Mouse (Mus musculus) liver, postnatal 0 days (tissue): ENCODE measurements at regions not wholly inside any gene's neighbourhood (a gene's known extent, or its start where the extent isn't known, plus 50 kb on each side); places are given as distances from the start of the nearest gene placed in this dataset.
A peak's percentile ranks its signal among the peaks of the same experiment; 100 is the strongest.
"Not testable (repeated sequence)": the region's sequence is repeated elsewhere in the genome, so short reads cannot be mapped to it uniquely, and the experiment has no call there.

Experiments
- ATAC-seq: fragments of 200-750 bp; cut with Nextera tagmentation; 2 replicates; pipeline ENCODE4 v1.8.0; 2017; ENCODE audit warnings: mild to moderate bottlenecking, moderate library complexity
- DNase-seq: peaks from one replicate; pipeline ENCODE4 v3.0.0-alpha.2; 2016
- H3K27ac ChIP-seq: fragments of 300-500 bp; sonication (generic); 2 replicates; pipeline ENCODE4 v1.5.1; 2014; ENCODE audit warnings: antibody characterized with exemption, moderate library complexity, mild to moderate bottlenecking, low read depth
- H3K27me3 ChIP-seq: fragments of 300-500 bp; sonication (generic); 2 replicates; pipeline ENCODE4 v1.6.1; 2014; ENCODE audit warnings: low read length, control low read depth, mixed read lengths; ENCODE audit not compliant: insufficient read depth
- H3K36me3 ChIP-seq: fragments of 300-500 bp; sonication (generic); replicated peaks from 2 replicates; pipeline ENCODE4 v1.6.1; 2014; ENCODE audit warnings: mild to moderate bottlenecking, control low read depth, low read length, moderate library complexity, mixed read lengths; ENCODE audit not compliant: insufficient read depth
- H3K4me1 ChIP-seq: fragments of 300-500 bp; sonication (generic); 2 replicates; pipeline ENCODE4 v1.6.1; 2014; ENCODE audit warnings: antibody characterized with exemption, mild to moderate bottlenecking, control low read depth; ENCODE audit not compliant: insufficient read depth
- H3K4me2 ChIP-seq: fragments of 300-500 bp; sonication (generic); 2 replicates; pipeline ENCODE4 v1.6.1; 2014; ENCODE audit warnings: low read depth, mild to moderate bottlenecking, low read length, moderate library complexity, mixed read lengths
- H3K4me3 ChIP-seq: fragments of 300-500 bp; sonication (generic); 2 replicates; pipeline ENCODE4 v1.5.1; 2014; ENCODE audit warnings: low read depth, low read length
- H3K9ac ChIP-seq: fragments of 300-500 bp; sonication (generic); replicated peaks from 2 replicates; pipeline ENCODE4 v1.6.1; 2014; ENCODE audit warnings: mild to moderate bottlenecking, moderate library complexity
- H3K9me3 ChIP-seq: fragments of 300-500 bp; sonication (generic); 2 replicates; pipeline ENCODE4 v1.6.1; 2016; ENCODE audit warnings: mild to moderate bottlenecking, control low read depth, low read length, mixed read lengths
- CTCF ChIP-seq: sonication (generic); IDR thresholded peaks from 2 replicates; pipeline ENCODE4 v1.5.1; 2016; ENCODE audit warnings: antibody characterized with exemption, low read depth
- EP300 ChIP-seq: IDR thresholded peaks from 2 replicates; pipeline ENCODE4 v1.6.1; 2016; ENCODE audit warnings: antibody characterized with exemption, low read depth, mild to moderate bottlenecking
- WGBS: fragments of 180-500 bp; shearing (Covaris S2); extraction: QIAGEN DNeasy Blood & Tissue Kit; methylation state at CpG from one replicate; pipeline ENCODE4 v1.1.7; 2014; ENCODE audit not compliant: insufficient replicate concordance; 5-methylcytosine and 5-hydroxymethylcytosine counted together

DNA sequence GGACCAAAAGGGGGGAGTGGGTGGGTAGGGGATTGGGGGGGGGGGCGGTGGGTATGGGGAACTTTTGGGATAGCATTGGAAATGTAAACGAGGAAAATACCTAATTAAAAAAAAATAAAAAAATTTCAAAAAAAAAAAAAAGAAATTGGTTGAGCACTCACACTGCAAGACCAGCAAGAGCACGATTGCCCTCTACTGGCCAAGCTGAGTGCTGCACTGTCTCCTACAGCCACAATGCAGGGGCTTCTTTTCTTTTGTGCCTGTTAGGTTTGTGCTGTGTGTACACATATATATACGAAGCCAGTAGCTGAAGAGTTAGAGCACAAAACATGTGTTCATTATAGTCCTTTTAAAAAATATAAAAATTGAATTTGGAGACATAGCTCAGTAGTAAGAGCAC, 55.6 kb downstream of the Mup20 start:
- Histone ChIP-seq H3K9me3 (no peaks in the 10 kb centered on the region), H3K4me1 (no peaks in the 10 kb centered on the region), H3K36me3 (no peaks in the 10 kb centered on the region), H3K4me3 (no peak overlapping the region), H3K27ac (no peak overlapping the region), H3K9ac (no peak overlapping the region), H3K4me2 (no peak overlapping the region), H3K27me3 (no peaks in the 10 kb centered on the region)
- peak; percentile 43 for DNase-seq
- peak; percentile 61 for TF ChIP-seq CTCF
- TF ChIP-seq EP300 = no peak
- no peak for ATAC-seq
- 15% methylated on average over 3 of the region's 4 CpGs for WGBS

DNA sequence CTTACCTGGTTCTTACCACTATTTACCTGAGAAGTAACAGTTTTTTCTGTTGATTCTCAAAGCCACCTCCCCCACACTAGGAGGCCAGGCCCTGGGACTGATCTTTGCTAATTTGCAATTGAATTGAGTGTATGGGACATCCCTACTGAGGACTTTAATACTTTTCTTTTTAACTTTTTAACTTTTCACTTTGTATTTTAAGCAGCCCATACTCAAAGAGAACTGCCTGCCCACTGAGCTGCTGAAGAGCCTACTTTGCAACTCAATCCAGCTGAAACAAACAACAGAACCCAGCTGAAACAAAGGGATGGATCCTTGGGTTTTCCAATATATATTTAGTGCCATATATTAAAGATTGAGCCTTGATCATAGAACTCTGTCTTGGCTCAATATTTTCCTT, 64.0 kb downstream of the Mup20 start:
- not testable (repeated sequence) for H3K4me2 ChIP-seq, H3K27ac ChIP-seq, H3K4me1 ChIP-seq, H3K9ac ChIP-seq, H3K36me3 ChIP-seq, ATAC-seq, H3K9me3 ChIP-seq, DNase-seq, H3K4me3 ChIP-seq, H3K27me3 ChIP-seq

DNA sequence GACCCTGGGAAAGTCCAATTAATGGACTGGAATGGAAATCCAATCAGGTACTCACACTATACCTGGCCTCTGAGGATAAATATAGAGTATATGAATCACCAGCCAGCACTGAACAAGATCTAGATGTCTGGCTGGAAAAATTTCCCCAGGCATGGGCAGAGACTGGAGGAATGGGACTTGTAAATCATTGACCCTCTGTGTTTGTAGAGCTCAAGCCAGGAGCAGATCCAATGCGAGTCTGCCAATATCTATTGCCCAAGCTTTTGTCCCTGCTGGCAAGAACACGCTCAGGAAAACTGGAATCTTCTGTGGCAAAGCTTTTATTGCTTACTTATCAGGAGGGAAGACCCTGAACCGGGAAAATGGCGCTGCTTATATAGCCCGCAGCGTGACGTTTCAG, 77.8 kb downstream of the Mup20 start:
- Histone ChIP-seq H3K27ac (0 out of 2 replicates have a peak overlapping the region, but pooled peaks have one; percentile 16), H3K9ac (no peak overlapping the region), H3K4me1 (peaks cover 4% of the 10 kb centered on the region; the same call in 1 of the 2 replicates), H3K36me3 (no peaks in the 10 kb centered on the region), H3K4me3 (no peak overlapping the region), H3K27me3 (no peaks in the 10 kb centered on the region), H3K4me2 (no peak overlapping the region), H3K9me3 (no peaks in the 10 kb centered on the region)
- no peak for DNase-seq
- ATAC-seq = peak; percentile 83
- 70% methylated on average over 7 of the region's 7 CpGs for WGBS
- TF ChIP-seq EP300 (no peak), CTCF (no peak)

DNA sequence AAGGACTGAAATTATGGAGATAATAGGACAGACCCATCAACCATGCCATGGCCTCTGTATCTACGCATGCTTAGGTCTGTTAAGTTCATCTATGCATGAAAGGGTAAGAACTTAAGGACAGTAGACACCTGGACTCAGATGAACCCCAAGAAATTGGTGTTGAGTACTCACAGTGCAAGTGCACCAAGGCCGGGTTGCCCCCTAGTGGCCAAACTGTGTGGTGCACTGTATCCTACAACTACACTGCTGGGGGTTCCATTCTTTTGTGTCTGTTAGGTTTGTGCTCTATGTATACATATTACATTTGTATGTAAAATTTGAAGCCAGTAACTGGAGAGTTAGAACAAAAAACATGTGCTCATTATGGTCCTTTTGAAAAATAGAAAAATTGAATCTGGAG, 80.7 kb downstream of the Mup20 start:
- Histone ChIP-seq H3K36me3 (no peaks in the 10 kb centered on the region), H3K4me1 (peaks cover 4% of the 10 kb centered on the region; the same call in 1 of the 2 replicates), H3K4me2 (no peak overlapping the region), H3K9me3 (no peaks in the 10 kb centered on the region), H3K27ac (no peak overlapping the region), H3K9ac (no peak overlapping the region), H3K4me3 (no peak overlapping the region), H3K27me3 (no peaks in the 10 kb centered on the region)
- WGBS = 49% methylated on average over 2 of the region's 2 CpGs
- TF ChIP-seq CTCF (peak; percentile 77), EP300 (no peak)
- DNase-seq = peak; percentile 57
- ATAC-seq = no peak

DNA sequence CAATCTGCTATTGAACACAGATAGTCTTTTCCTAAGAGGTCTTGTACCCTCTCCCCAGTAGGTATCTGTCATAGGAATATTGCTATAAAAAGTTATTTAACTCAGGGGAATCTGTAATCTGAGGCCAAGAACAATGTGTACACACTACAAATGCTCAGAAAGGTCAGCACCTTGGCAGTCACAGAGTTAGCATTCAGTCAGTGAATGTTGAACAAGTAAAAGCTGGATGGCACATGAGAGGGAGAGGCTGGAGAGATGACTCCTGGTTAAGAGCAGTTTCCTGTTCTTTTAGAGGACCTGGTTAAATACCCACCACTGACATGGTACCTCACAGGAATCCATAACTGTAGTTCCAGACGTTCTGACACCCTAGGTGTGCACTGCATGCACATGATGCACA, 84.3 kb downstream of the Mup20 start:
- Histone ChIP-seq H3K4me3 (no peak overlapping the region), H3K27ac (no peak overlapping the region), H3K9ac (no peak overlapping the region), H3K9me3 (no peaks in the 10 kb centered on the region), H3K36me3 (no peaks in the 10 kb centered on the region), H3K27me3 (no peaks in the 10 kb centered on the region), H3K4me1 (no peaks in the 10 kb centered on the region), H3K4me2 (no peak overlapping the region)
- 38% methylated on average over 1 of the region's 1 CpGs for WGBS
- no peak for TF ChIP-seq EP300
- TF ChIP-seq CTCF = no peak
- no peak for DNase-seq
- no peak for ATAC-seq

DNA sequence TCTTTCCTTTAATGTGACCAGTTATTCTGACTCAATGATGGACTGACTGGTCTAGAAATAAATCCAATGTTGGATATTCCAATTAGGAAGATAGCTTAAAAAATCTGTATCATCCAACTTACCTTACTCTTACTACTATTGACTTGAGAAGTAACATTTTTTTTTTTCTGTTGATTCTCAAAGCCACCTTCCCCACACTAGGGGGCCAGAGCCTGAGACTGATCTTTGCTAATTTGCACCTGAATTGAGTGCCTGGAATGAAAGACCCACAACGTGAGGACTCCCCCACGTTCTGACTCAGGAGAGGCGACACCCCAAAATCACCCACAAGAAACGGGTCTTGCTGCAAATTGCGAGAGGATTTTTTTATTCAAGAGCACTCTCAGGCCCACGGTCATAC, 86.3 kb downstream of the Mup20 start:
- ATAC-seq, H3K9ac ChIP-seq, H3K9me3 ChIP-seq, H3K36me3 ChIP-seq, H3K4me1 ChIP-seq, H3K4me2 ChIP-seq, H3K4me3 ChIP-seq, DNase-seq, H3K27ac ChIP-seq, H3K27me3 ChIP-seq: not testable (repeated sequence)
- 79% methylated on average over 6 of the region's 6 CpGs for WGBS

DNA sequence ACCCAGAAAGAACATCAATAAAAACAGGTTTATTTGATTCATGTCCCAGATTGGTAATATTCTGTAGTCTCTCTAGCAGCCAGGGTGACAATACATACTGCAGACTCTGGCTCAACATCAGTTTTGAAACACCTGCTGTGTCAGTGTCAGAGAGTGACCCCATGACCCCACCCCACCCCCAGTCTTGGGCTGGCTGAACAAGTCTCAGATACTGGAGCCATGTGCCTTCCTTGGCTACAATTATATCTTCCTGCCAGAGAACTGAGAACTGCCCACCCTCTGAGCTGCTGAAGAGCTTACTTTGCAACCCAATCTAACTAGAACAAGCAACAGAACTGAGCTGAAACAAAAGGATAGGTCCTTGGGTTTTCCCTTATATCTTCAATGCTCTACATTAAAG, 91.6 kb downstream of the Mup20 start:
- ATAC-seq = 0 out of 2 replicates have a peak, but pooled peaks have one; percentile 41
- Histone ChIP-seq H3K4me1 (peaks cover 4% of the 10 kb centered on the region; the same call in 1 of the 2 replicates), H3K36me3 (no peaks in the 10 kb centered on the region), H3K9me3 (no peaks in the 10 kb centered on the region), H3K27me3 (no peaks in the 10 kb centered on the region), H3K4me3 (no peak overlapping the region), H3K4me2 (no peak overlapping the region), H3K27ac (no peak overlapping the region), H3K9ac (no peak overlapping the region)
- no peak for DNase-seq
- TF ChIP-seq EP300 (no peak), CTCF (no peak)
